Mouse (Mus musculus) right cerebral cortex, postnatal 14 days (tissue): ENCODE results near the gene Rec8.

Source experiments
- DNase-seq: peaks from one replicate; pipeline ENCODE4 v3.0.0; 2022

Gene Rec8

GRCm38 (mm10) chr14:55643060-55643907, 25.4 kb downstream of the Rec8 start, which contains the start of gene Tm9sf1:
Gene Tm9sf1, minus strand, starts transcription at chr14:55643806.
- peak; percentile 78 for DNase-seq

- no peak for DNase-seq
Measured at GRCm38 (mm10) chr14:55644261-55644888, 26.5 kb downstream of the Rec8 start.

DNA sequence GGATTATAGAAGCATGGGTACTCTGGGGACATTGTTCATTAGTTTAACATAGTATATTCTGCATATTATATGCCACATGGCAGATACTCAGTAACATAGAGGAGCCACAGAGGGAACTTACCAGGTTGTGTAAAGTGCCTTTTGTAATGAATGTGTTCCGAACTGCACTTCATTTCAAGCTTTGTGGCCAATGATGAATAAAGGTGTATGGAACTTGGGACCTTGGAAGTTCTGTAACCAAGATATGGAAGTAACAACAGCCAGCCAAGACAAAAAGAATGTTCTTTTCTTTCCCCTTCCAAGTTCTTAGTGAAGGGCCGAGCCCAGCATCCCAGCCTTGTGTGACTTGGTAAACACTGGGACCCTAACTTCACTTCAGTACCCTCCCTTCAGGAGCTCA, 32.0 kb downstream of the Rec8 start, which contains the start of gene Tssk4:
TSS of gene Tssk4 (plus strand) at position 301 of the 400 bp plus-strand sequence.
- DNase-seq: no peak

- no peak for DNase-seq
Measured at GRCm38 (mm10) chr14:55651528-55651927, 33.7 kb downstream of the Rec8 start.

DNA sequence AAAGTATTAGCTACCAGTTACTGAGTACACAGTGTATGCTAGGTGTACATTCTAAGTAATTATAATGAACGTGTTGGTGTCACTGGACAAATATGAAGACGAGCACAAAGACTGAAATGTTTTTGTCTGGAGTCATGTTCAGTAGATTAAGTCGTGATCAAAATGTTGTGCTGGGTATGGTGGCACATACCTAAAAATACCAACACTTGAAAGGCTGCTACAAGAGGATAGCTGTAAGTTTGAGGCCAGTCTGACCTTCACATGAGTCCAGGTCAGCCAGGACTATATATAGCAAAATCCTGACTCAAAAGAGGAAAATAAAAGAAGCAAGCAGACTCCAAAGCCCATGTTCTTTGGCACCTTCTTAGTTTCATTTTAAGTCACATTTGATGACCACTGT, 39.1 kb downstream of the Rec8 start:
- DNase-seq: no peak

GRCm38 (mm10) chr14:55658011-55658410, 40.2 kb downstream of the Rec8 start:
- no peak for DNase-seq

GRCm38 (mm10) chr14:55659960-55660573, 42.2 kb downstream of the Rec8 start, which contains the start of gene Mdp1:
Gene Mdp1, minus strand, starts transcription at chr14:55660508.
- peak; percentile 81 for DNase-seq

DNA sequence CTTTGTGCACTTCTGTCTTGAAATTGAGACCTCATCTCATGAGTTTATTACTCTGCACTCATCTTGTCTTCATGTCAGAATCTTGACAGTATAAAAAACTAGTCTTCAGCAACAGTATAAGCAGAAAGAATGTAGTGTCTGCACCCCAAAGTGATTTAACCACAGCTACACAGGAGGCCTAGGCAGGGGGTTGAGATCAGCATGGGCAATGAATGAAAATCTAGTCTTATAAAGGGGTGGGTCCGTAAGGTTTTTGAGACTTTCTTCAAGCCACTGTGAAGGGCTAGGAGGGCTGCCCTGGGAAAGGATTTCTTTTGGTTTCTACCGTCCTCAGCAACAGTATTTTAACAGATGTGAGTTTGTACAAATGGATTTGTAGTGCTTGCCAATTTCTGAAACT, 42.8 kb downstream of the Rec8 start:
- no peak for DNase-seq

- DNase-seq: no peak
Measured at GRCm38 (mm10) chr14:55671486-55671832, 53.6 kb downstream of the Rec8 start.

DNA sequence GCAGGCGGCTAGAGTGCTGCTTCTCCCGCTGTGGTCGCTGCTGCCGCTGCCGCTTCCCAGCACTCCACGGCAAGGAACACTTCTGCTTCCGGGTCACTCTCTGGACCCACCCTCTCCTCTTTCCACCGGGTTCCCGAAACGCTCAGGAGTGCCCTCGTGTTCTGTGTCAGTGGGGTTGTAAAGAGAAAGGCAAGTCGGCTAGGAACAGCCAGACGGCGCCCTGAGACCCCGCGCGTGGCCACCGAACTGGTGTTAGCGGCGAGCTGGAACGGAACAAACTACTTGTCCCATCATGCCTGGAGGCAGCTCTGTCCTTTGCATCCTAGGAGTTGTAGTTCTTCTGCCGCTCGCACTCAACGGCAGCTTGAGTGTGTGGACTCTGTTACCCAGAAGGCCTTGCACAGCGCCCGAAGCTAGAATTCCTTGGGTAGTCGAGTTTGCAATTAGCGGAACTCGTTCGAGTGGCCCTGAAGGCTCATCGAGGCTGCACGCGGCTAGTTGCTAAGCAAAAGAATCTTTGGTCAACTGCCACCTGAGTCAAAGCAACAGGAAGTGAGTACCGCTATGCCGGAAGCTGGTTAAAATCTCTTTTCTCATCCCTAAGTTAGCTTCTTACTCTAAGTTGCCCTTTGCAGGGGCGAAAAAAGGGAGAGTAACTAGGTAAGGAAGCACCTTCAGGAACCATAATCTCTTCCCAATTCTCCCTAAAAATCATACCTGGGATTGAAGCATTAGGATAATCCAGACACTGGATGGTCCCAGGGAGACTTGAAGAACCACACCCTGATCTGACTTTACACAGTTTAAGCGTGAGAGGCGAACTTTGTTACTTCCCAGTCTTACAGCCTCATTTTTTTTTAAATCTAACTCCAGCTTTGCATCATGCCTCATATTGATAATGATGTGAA, 54.2 kb downstream of the Rec8 start, which contains the start of the genes Gmpr2 and Nedd8:
TSS of gene Gmpr2 (plus strand) at position 109 of the 908 bp plus-strand sequence.
TSS of gene Nedd8 (minus strand) at position 292 of the 908 bp plus-strand sequence.
- peak; percentile 84 for DNase-seq

DNA sequence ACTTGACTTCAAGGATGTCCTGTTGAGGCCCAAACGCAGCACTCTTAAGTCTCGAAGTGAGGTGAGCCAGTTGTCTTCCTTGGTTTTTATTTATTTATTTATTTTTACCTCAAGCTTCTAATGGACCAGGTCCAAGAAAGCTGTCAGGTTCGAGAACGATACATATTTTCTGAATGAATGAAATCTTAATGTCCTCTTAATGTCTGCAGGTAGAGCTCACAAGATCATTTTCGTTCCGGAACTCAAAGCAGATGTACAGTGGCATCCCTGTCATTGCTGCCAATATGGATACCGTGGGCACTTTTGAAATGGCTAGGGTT, 54.9 kb downstream of the Rec8 start:
- no peak for DNase-seq
